Mouse (Mus musculus): ENCODE measurements around the gene Rps2. TPM values are rescaled to one million over a fixed set of nuclear protein-coding genes. Genes with fewer than 3 reads are reported as not detected.

Rps2 gene
- 3,004 and 3,175 TPM in 2 replicates for polyA plus RNA-seq (2012)

GRCm38 (mm10) chr17:24717943-24718342 lies at the start of gene Rps2, which contains the start of gene Rnf151:
Gene Rps2, plus strand, starts transcription at chr17:24718116.
Gene Rnf151, minus strand, starts transcription at chr17:24718063.

DNA sequence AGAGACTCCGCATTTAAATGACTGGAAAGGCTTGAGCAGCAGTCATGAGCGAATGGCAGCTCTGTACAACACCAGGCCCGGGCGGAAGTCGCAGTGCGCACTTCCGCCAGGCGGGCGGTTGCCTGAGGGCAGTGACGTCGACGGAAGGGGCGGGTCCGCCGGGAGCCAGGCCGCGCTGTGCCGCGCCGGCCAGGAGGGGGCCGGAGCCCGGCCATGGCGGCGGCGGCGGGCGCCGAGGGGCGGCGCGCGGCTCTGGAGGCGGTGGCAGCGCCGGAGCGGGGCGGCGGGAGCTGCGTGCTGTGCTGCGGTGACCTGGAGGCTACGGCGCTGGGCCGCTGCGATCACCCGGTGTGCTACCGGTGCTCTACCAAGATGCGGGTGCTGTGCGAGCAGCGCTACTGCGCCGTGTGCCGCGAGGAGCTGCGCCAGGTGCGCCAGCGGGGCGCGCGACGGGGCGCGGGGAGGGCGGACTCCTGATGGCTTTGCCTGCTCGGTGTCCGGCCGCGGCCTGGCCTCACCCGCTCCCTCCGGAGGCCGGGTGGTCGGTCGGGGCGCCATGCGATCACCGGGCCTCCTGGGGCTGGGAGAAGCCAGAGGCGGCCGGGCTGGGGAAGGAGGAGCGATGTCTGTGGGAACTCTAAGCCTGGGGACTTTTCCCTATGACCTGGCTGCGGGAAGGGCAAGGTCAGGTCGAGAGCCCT lies 48.2 kb upstream of the Rps2 start, which contains the start of gene Zfp598:
Gene Zfp598, plus strand, starts transcription at position 143 of the 701 bp plus-strand sequence.

DNA sequence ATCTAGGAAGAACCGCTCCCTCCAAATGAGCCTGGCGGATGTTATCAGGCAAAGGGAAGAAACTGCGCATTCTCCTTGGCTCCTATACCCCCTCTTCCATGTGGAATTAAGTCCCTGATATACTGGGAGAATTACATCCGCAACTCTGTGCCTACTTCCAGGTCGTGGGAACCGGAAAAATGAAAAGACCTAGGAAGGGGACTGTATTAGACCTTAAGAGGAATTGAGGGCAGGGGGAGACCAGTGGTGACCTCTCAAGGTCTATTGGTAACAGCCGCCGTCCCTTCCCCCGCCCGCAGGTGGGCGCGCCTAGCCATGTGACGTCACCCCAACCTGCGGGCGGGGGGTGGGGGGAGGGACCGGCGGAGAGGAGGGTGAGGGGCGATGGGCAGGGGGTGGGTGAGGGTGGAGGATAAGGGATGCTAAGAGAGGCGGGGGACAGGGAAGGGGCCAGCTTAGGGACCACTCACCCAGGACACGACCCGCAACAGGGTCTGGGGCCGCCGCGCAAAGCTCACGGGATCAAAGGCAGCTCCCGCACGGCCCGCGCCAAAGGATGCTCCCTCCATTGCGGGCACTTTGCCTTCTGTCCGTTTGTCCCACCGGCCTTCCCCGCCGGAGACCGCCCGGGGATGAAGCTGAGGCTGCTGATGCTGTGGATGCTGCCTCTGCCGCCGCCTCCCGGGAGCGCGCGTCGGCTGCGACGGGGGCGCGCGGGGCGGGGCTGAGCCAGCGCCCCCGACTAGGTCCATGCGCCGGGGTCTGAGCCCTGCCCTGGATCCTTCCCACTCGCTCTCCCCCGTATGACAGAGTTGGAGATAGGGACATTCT lies 28.4 kb upstream of the Rps2 start, which contains the start of gene Syngr3:
Gene Syngr3, minus strand, starts transcription at position 705 of the 831 bp plus-strand sequence.

GRCm38 (mm10) chr17:24696011-24696697 lies 21.8 kb upstream of the Rps2 start, which contains the start of the genes Gfer and Noxo1:
Gene Gfer, minus strand, starts transcription at chr17:24696156.
Gene Noxo1, plus strand, starts transcription at chr17:24696234.

GRCm38 (mm10) chr17:24706982-24707800 lies 10.7 kb upstream of the Rps2 start, which contains the start of gene Tbl3:
Gene Tbl3, minus strand, starts transcription at chr17:24707660.

DNA sequence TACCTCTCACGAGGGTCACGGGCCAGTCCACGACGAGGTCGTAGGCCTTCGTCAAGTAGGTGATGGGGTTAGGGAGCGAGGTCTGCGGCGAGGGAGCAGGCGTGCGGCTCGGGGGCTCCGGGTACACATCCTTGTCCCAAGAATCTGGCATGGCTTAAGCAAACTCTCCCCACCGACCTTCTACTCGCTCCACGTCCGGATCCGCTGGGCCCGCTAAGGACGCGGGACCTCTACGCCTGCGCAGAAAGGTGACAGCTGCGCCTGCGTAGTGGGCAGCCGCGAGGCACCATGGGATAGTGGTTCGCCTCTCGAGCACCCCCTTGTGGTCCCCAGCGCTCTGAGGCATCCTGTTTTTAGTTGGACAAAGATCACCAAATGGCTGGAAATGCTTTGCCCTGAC lies 6.3 kb downstream of the Rps2 start, which contains the start of gene Ndufb10:
Gene Ndufb10, minus strand, starts transcription at position 295 of the 400 bp plus-strand sequence.

DNA sequence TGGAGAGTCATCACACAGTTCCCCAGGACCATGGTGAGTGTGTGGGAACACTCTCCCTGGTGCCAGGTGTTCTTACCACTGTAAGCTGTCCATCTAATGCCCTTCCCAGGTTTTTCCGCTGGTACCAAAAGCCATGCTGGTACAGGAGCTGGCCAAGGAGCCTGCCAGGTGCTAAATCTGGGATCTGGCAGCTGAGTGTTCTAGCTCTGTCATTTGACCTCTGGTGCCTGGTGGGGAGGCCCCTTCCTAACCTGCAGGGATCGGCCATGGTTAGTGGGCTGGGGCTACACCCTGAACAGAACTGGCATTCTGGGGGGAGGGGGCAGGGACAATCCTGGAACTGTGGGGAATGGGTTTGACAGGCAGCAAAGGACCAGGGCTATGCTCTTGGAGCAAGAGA lies 9.7 kb downstream of the Rps2 start, which contains the start of gene Rpl3l:
Gene Rpl3l, plus strand, starts transcription at position 203 of the 400 bp plus-strand sequence.

GRCm38 (mm10) chr17:24736330-24737051 lies 18.6 kb downstream of the Rps2 start, which contains the start of gene Msrb1:
Gene Msrb1, plus strand, starts transcription at chr17:24736642.

GRCm38 (mm10) chr17:24752415-24753394 lies 34.8 kb downstream of the Rps2 start, which contains the start of gene Hs3st6:
Gene Hs3st6, plus strand, starts transcription at chr17:24752988.

Other genes starting within 250 kb of the Rps2 start
- gene E4f1, start 247.8 kb upstream of the Rps2 start, polyA plus RNA-seq (2012) = 22.1 and 25.5 TPM in 2 replicates
- 40.9 and 49.4 TPM in 2 replicates for gene Pgp, start 247.7 kb upstream of the Rps2 start, polyA plus RNA-seq (2012)
- gene Bricd5, start 244.2 kb upstream of the Rps2 start, polyA plus RNA-seq (2012) = 0.47 TPM in 1 of 2 replicates, not detected in the other
- 11.5 and 13.6 TPM in 2 replicates for gene Mlst8, start 239.0 kb upstream of the Rps2 start, polyA plus RNA-seq (2012)
- gene Caskin1, start 229.5 kb upstream of the Rps2 start, polyA plus RNA-seq (2012) = 0.09 TPM in 2 replicates
- 245 and 258 TPM in 2 replicates for gene Traf7, start 190.2 kb upstream of the Rps2 start, polyA plus RNA-seq (2012)
- gene Rab26, start 183.9 kb upstream of the Rps2 start, polyA plus RNA-seq (2012) = 0.11 and 0.31 TPM in 2 replicates
- 8.2 and 11.0 TPM in 2 replicates for gene Pkd1, start 168.3 kb upstream of the Rps2 start, polyA plus RNA-seq (2012)
- gene Tsc2, start 85.5 kb upstream of the Rps2 start, polyA plus RNA-seq (2012) = 54.9 and 75.1 TPM in 2 replicates
- gene Nthl1, start 85.4 kb upstream of the Rps2 start, polyA plus RNA-seq (2012) = 13.1 and 14.7 TPM in 2 replicates
- 6.3 and 8.8 TPM in 2 replicates for gene Slc9a3r2, start 67.8 kb upstream of the Rps2 start, polyA plus RNA-seq (2012)
- gene Npw, start 59.7 kb upstream of the Rps2 start, polyA plus RNA-seq (2012) = 1.1 and 1.8 TPM in 2 replicates
- gene Zfp598, start 48.4 kb upstream of the Rps2 start, polyA plus RNA-seq (2012) = 115 and 133 TPM in 2 replicates
- gene Syngr3, start 28.2 kb upstream of the Rps2 start, polyA plus RNA-seq (2012) = 0.09 and 0.17 TPM in 2 replicates
- gene Gfer, start 22.0 kb upstream of the Rps2 start, polyA plus RNA-seq (2012) = 83.1 and 98.4 TPM in 2 replicates
- gene Noxo1, start 21.9 kb upstream of the Rps2 start, polyA plus RNA-seq (2012) = 1.4 and 1.9 TPM in 2 replicates
- gene Tbl3, start 10.5 kb upstream of the Rps2 start, polyA plus RNA-seq (2012) = 27.5 and 29.5 TPM in 2 replicates
- gene Rnf151, start 53 bp upstream of the Rps2 start, polyA plus RNA-seq (2012) = 0.10 and 0.29 TPM in 2 replicates
- 406 and 479 TPM in 2 replicates for gene Ndufb10, start 6.4 kb downstream of the Rps2 start, polyA plus RNA-seq (2012)
- gene Rpl3l, start 9.7 kb downstream of the Rps2 start, polyA plus RNA-seq (2012) = 0.62 and 0.84 TPM in 2 replicates
- gene Msrb1, start 18.5 kb downstream of the Rps2 start, polyA plus RNA-seq (2012) = 41.5 and 68.8 TPM in 2 replicates
- gene Hs3st6, start 34.9 kb downstream of the Rps2 start, polyA plus RNA-seq (2012) = 0.26 and 0.34 TPM in 2 replicates
- not detected in 2 replicates for gene Meiob, start 86.2 kb downstream of the Rps2 start, polyA plus RNA-seq (2012)
- 23.5 and 28.8 TPM in 2 replicates for gene Hagh, start 122.0 kb downstream of the Rps2 start, polyA plus RNA-seq (2012)
- 4.0 and 4.1 TPM in 2 replicates for gene Fahd1, start 132.2 kb downstream of the Rps2 start, polyA plus RNA-seq (2012)
- gene Igfals, start 147.9 kb downstream of the Rps2 start, polyA plus RNA-seq (2012) = 0.05 and 0.10 TPM in 2 replicates
- gene Nubp2, start 168.2 kb downstream of the Rps2 start, polyA plus RNA-seq (2012) = 90.9 and 102 TPM in 2 replicates
- 36.2 and 37.4 TPM in 2 replicates for gene Spsb3, start 168.5 kb downstream of the Rps2 start, polyA plus RNA-seq (2012)
- 16.0 and 16.9 TPM in 2 replicates for gene Eme2, start 177.0 kb downstream of the Rps2 start, polyA plus RNA-seq (2012)
- gene Mrps34, start 177.0 kb downstream of the Rps2 start, polyA plus RNA-seq (2012) = 84.7 and 84.8 TPM in 2 replicates
- 19.9 and 26.0 TPM in 2 replicates for gene Nme3, start 178.4 kb downstream of the Rps2 start, polyA plus RNA-seq (2012)
- 47.5 and 84.7 TPM in 2 replicates for gene Mapk8ip3, start 218.9 kb downstream of the Rps2 start, polyA plus RNA-seq (2012)
- 21.6 and 25.1 TPM in 2 replicates for gene Jpt2, start 242.6 kb downstream of the Rps2 start, polyA plus RNA-seq (2012)

All from megakaryocyte-erythroid progenitor cell, adult 5 weeks (primary cell).